Mouse (Mus musculus) heart, adult 2 months (tissue): ENCODE results near the gene Acadsb.
"Not testable (repeated sequence)": the region's sequence is repeated elsewhere in the genome, so short reads cannot be mapped to it uniquely, and the experiment has no call there.

Experiments used
- EP300 ChIP-seq: fragments of 200-500 bp; IDR thresholded peaks from 2 replicates; pipeline ENCODE4 v1.6.1; 2011; ENCODE audit warnings: low read depth, low read length, control low read depth; ENCODE audit not compliant: insufficient read depth
- POLR2A ChIP-seq: fragments of 200-500 bp; IDR thresholded peaks from 2 replicates; pipeline ENCODE4 v1.6.1; 2011; ENCODE audit warnings: mild to moderate bottlenecking, low read depth, low read length, control low read depth; ENCODE audit not compliant: insufficient read depth

GRCm38 (mm10) chr7:131391761-131392160 is 18.6 kb upstream of the Acadsb start:
- not testable (repeated sequence) for TF ChIP-seq EP300, POLR2A
